Mouse (Mus musculus) 416B (cell line): Measurements from ENCODE around the gene Coch.
"Not testable (repeated sequence)": the region's sequence is repeated elsewhere in the genome, so short reads cannot be mapped to it uniquely, and the experiment has no call there.

Experiments
- DNase-seq: peaks from one replicate; pipeline ENCODE4 v3.0.0; 2011; ENCODE audit warnings: low read depth

The Coch gene

GRCm38 (mm10) chr12:51636689-51637470, 43.7 kb downstream of the Coch start:
- peak; percentile 68 for DNase-seq

GRCm38 (mm10) chr12:51641871-51642270, 48.7 kb downstream of the Coch start:
- peak; percentile 58 for DNase-seq

GRCm38 (mm10) chr12:51649401-51649800, 56.3 kb downstream of the Coch start:
- DNase-seq, result not testable (repeated sequence)
